Mouse (Mus musculus) layer of hippocampus, adult 18-20 months (tissue): Measurements from ENCODE around the gene Slc1a2. TPM values are rescaled to one million over a fixed set of nuclear protein-coding genes. Genes with fewer than 3 reads are reported as not detected.
A peak's percentile ranks its signal among the peaks of the same experiment; 100 is the strongest.

Source experiments
- DNase-seq, 2 experiments: peaks; one replicate each; pipeline ENCODE4 v3.0.0; 2022; ENCODE audit warnings: low spot score in 2 of 2
- total RNA-seq, 2 experiments: library from RNA; stranded (reverse); gene quantifications; 2 replicates each; pipeline ENCODE4 v1.2.3; 2021

Slc1a2 gene
- total RNA-seq, 2 experiments from 2014 or later, result 1,741 to 1,763 TPM

- no peak for DNase-seq
These were observed 154.3 kb downstream of the Slc1a2 start for GRCm38 (mm10) chr2:102812756-102813155.

- no peak for DNase-seq
These were observed 156.9 kb downstream of the Slc1a2 start for GRCm38 (mm10) chr2:102815289-102815809.

- DNase-seq, result peak; percentile 3 to 18
These were observed 161.8 kb downstream of the Slc1a2 start for GRCm38 (mm10) chr2:102820225-102820711.

GRCm38 (mm10) chr2:102820790-102821189, 162.3 kb downstream of the Slc1a2 start:
- DNase-seq, result no peak

- DNase-seq, result peak; percentile 13 to 37
These were observed 163.6 kb downstream of the Slc1a2 start for GRCm38 (mm10) chr2:102822036-102822435.

GRCm38 (mm10) chr2:102825961-102826633, 167.6 kb downstream of the Slc1a2 start:
- no peak for DNase-seq

GRCm38 (mm10) chr2:102827841-102828240, 169.4 kb downstream of the Slc1a2 start:
- DNase-seq, result no peak

GRCm38 (mm10) chr2:102828381-102828780, 169.9 kb downstream of the Slc1a2 start:
- no peak for DNase-seq

- DNase-seq, result peak; percentile 50 to 84
These were observed 170.7 kb downstream of the Slc1a2 start for GRCm38 (mm10) chr2:102829201-102829600.

- no peak for DNase-seq
These were observed 173.1 kb downstream of the Slc1a2 start for GRCm38 (mm10) chr2:102831547-102831946.

GRCm38 (mm10) chr2:102838179-102838578, 179.7 kb downstream of the Slc1a2 start:
- DNase-seq, result peak in 1 of 2 experiments; percentile 20

Other genes with a start within 250 kb of the Slc1a2 start
- 10 to 100 TPM; 53.2 to 53.7 TPM for gene Fjx1, start 206.2 kb upstream of the Slc1a2 start, total RNA-seq
- gene Pamr1, start 108.6 kb upstream of the Slc1a2 start, total RNA-seq, result 1 to 10 TPM; 7.0 to 8.5 TPM
- gene Cd44, start 243.0 kb downstream of the Slc1a2 start, total RNA-seq, result 1 to 10 TPM; 3.5 to 4.0 TPM